Mouse (Mus musculus) CD4-positive, CD25-positive, alpha-beta regulatory T cell, adult 4 months (primary cell): ENCODE measurements around the gene Cd247. TPM values are rescaled to one million over a fixed set of nuclear protein-coding genes. Genes with fewer than 3 reads are reported as not detected.

ENCODE experiments used
- ATAC-seq: one replicate; pipeline ENCODE4 v1.8.0; 2017
- polyA plus RNA-seq, 2 experiments: library from polyadenylated mRNA; unstranded; fragments of 100-300 nt; shearing (Covaris generic); gene quantifications; one replicate each; pipeline ENCODE4 v1.2.1; 2017

Cd247 gene
- polyA plus RNA-seq, 2 experiments from 2014 or later: 443 to 540 TPM

- ATAC-seq: peak; percentile 57
Observed at GRCm38 (mm10) chr1:165775518-165776294, 12.8 kb upstream of the Cd247 start.

- ATAC-seq: peak; percentile 68
Observed at GRCm38 (mm10) chr1:165779954-165780585, 8.4 kb upstream of the Cd247 start.

- ATAC-seq: peak; percentile 65
Observed at GRCm38 (mm10) chr1:165780586-165781111, 7.8 kb upstream of the Cd247 start.

- no peak for ATAC-seq
Observed at GRCm38 (mm10) chr1:165781426-165781825, 7.1 kb upstream of the Cd247 start.

GRCm38 (mm10) chr1:165781911-165782310 is 6.6 kb upstream of the Cd247 start:
- ATAC-seq: no peak

GRCm38 (mm10) chr1:165786296-165786695 is 2.2 kb upstream of the Cd247 start:
- no peak for ATAC-seq

GRCm38 (mm10) chr1:165789066-165789660 is 682 bp downstream of the Cd247 start:
- peak; percentile 28 for ATAC-seq

- ATAC-seq: peak; percentile 56
Observed at GRCm38 (mm10) chr1:165789963-165790362, 1.5 kb downstream of the Cd247 start.

- ATAC-seq: no peak
Observed at GRCm38 (mm10) chr1:165790461-165791210, 2.2 kb downstream of the Cd247 start.

- ATAC-seq: no peak
Observed at GRCm38 (mm10) chr1:165791411-165791810, 2.9 kb downstream of the Cd247 start.

GRCm38 (mm10) chr1:165801709-165802310 is 13.3 kb downstream of the Cd247 start:
- peak; percentile 62 for ATAC-seq

GRCm38 (mm10) chr1:165803107-165803506 is 14.6 kb downstream of the Cd247 start:
- peak; percentile 53 for ATAC-seq

GRCm38 (mm10) chr1:165804133-165804532 is 15.7 kb downstream of the Cd247 start:
- ATAC-seq: no peak

- ATAC-seq: peak; percentile 52
Observed at GRCm38 (mm10) chr1:165810633-165811032, 22.2 kb downstream of the Cd247 start.

- no peak for ATAC-seq
Observed at GRCm38 (mm10) chr1:165811170-165811569, 22.7 kb downstream of the Cd247 start.

- ATAC-seq: peak; percentile 51
Observed at GRCm38 (mm10) chr1:165812775-165813174, 24.3 kb downstream of the Cd247 start.

GRCm38 (mm10) chr1:165814116-165814515 is 25.6 kb downstream of the Cd247 start:
- no peak for ATAC-seq

- no peak for ATAC-seq
Observed at GRCm38 (mm10) chr1:165814521-165815278, 26.2 kb downstream of the Cd247 start.

GRCm38 (mm10) chr1:165816391-165816790 is 27.9 kb downstream of the Cd247 start:
- ATAC-seq: peak; percentile 71

GRCm38 (mm10) chr1:165817264-165817663 is 28.8 kb downstream of the Cd247 start:
- ATAC-seq: no peak

GRCm38 (mm10) chr1:165818145-165818860 is 29.8 kb downstream of the Cd247 start:
- no peak for ATAC-seq
